Mouse (Mus musculus) hematopoietic stem cell, adult 5-6 weeks (primary cell): ENCODE data around the gene Fyb2. TPM values are rescaled to one million over a fixed set of nuclear protein-coding genes. Genes with fewer than 3 reads are reported as not detected.

Source experiments
- total RNA-seq: library from RNA; stranded (forward); fragments of 172-1452, 232-1000 nt; gene quantifications from 2 replicates; pipeline ENCODE4 v1.2.3, GENCODE M21; 2017

Gene Fyb2
- total RNA-seq, 1 experiment from 2014 or later: not detected

Other genes starting within 250 kb of the Fyb2 start
- gene C8b, start 147.1 kb upstream of the Fyb2 start, total RNA-seq: not detected in 2 replicates
- not detected in 2 replicates for gene Gm17662, start 56.1 kb upstream of the Fyb2 start, total RNA-seq
- gene C8a, start 37.1 kb upstream of the Fyb2 start, total RNA-seq: not detected in 2 replicates
- 1.8 and 1.9 TPM in 2 replicates for gene Prkaa2, start 196.4 kb downstream of the Fyb2 start, total RNA-seq
- 0.81 and 1.1 TPM in 2 replicates for gene Plpp3, start 243.9 kb downstream of the Fyb2 start, total RNA-seq